Mouse (Mus musculus) heart, embryonic 14.5 days (tissue): ENCODE data around the gene Ddb2. TPM values are rescaled to one million over a fixed set of nuclear protein-coding genes. Genes with fewer than 3 reads are reported as not detected.

ENCODE experiments used
- ATAC-seq: fragments of 200-750 bp; cut with Nextera tagmentation; 2 replicates; pipeline ENCODE4 v1.8.0; 2017; ENCODE audit warnings: low read depth, moderate TSS enrichment; ENCODE audit not compliant: insufficient number of reproducible peaks, insufficient read depth, low FRiP score
- H3K27ac ChIP-seq, 2 experiments: fragments of 200-500 bp in 1 of 2; fragments of 300-500 bp in 1 of 2; sonication (generic) in 1 of 2; replicated peaks in 1 of 2; 2 replicates each; pipeline ENCODE4 v1.5.1; 2012 to 2014; ENCODE audit warnings: low read depth in 2 of 2, low read length in 2 of 2, control low read depth in 1 of 2, mild to moderate bottlenecking in 1 of 2, mixed read lengths in 1 of 2; ENCODE audit not compliant: control insufficient read depth in 1 of 2, insufficient read depth in 1 of 2
- H3K27me3 ChIP-seq: fragments of 300-500 bp; sonication (generic); 2 replicates; pipeline ENCODE4 v1.6.1; 2014; ENCODE audit warnings: mild to moderate bottlenecking, low read length, control low read depth; ENCODE audit not compliant: control insufficient read depth, insufficient read depth
- H3K36me3 ChIP-seq: fragments of 300-500 bp; sonication (generic); 2 replicates; pipeline ENCODE4 v1.6.1; 2014; ENCODE audit warnings: mild to moderate bottlenecking, control low read depth, low read length, mixed read lengths; ENCODE audit not compliant: control insufficient read depth, insufficient read depth
- H3K4me1 ChIP-seq, 2 experiments: fragments of 200-500 bp in 1 of 2; fragments of 300-500 bp in 1 of 2; sonication (generic) in 1 of 2; 2 replicates each; pipeline ENCODE4 v1.6.1; 2012 to 2014; ENCODE audit warnings: low read length in 2 of 2, control low read depth in 1 of 2, mixed read lengths in 1 of 2; ENCODE audit not compliant: control insufficient read depth in 2 of 2, insufficient read depth in 2 of 2
- H3K4me2 ChIP-seq: fragments of 300-500 bp; sonication (generic); 2 replicates; pipeline ENCODE4 v1.6.1; 2014; ENCODE audit warnings: mild to moderate bottlenecking, low read length
- H3K4me3 ChIP-seq, 2 experiments: fragments of 200-500 bp in 1 of 2; fragments of 300-500 bp in 1 of 2; sonication (generic) in 1 of 2; 2 replicates each; pipeline ENCODE4 v1.5.1; 2012 to 2014; ENCODE audit warnings: low read length in 2 of 2, mild to moderate bottlenecking in 2 of 2, control low read depth in 1 of 2, low read depth in 1 of 2, moderate library complexity in 1 of 2; ENCODE audit not compliant: control insufficient read depth in 1 of 2, insufficient read depth in 1 of 2
- H3K9ac ChIP-seq: fragments of 300-500 bp; sonication (generic); 2 replicates; pipeline ENCODE4 v1.6.1; 2014; ENCODE audit warnings: mild to moderate bottlenecking, low read length
- H3K9me3 ChIP-seq: fragments of 300-500 bp; sonication (generic); 2 replicates; pipeline ENCODE4 v1.6.1; 2016; ENCODE audit warnings: low read length, control low read depth; ENCODE audit not compliant: control insufficient read depth
- WGBS: fragments of 180-500 bp; shearing (Covaris S2); extraction: QIAGEN DNeasy Blood & Tissue Kit; methylation state at CpG from one replicate; pipeline ENCODE4 v1.1.7; 2014; 5-methylcytosine and 5-hydroxymethylcytosine counted together
- polyA plus RNA-seq: library from polyadenylated mRNA; unstranded; fragments of >200 nt; fragmentation: Nextera tagmentation; extraction: Ambion mirVana; gene quantifications from 2 replicates; pipeline ENCODE4 v1.2.1, GENCODE M21; 2014

Gene Ddb2
- polyA plus RNA-seq, 1 experiment from 2014 or later = 8.3 TPM

GRCm38 (mm10) chr2:91258054-91258453 lies 21.3 kb upstream of the Ddb2 start:
- H3K27ac ChIP-seq = peak overlapping the region in 1 of 2 experiments; percentile 70; a peak in 2 of 4 replicates
- no peaks in the 10 kb centered on the region for H3K9me3 ChIP-seq
- peak overlapping the region; percentile 75 for H3K4me2 ChIP-seq
- peaks cover 26% of the 10 kb centered on the region for H3K36me3 ChIP-seq
- no peak for ATAC-seq
- H3K4me1 ChIP-seq = peaks cover 25 to 28% of the 10 kb centered on the region in 2 experiments
- peaks cover 10% of the 10 kb centered on the region for H3K27me3 ChIP-seq
- peak overlapping the region in 1 of 2 experiments; percentile 71; a peak in 3 of 4 replicates for H3K4me3 ChIP-seq
- H3K9ac ChIP-seq = peak overlapping the region; percentile 78
- WGBS = 74% methylated on average over 5 of the region's 5 CpGs

GRCm38 (mm10) chr2:91257126-91257980 lies 20.6 kb upstream of the Ddb2 start:
- peak; percentile 22; the same call in 1 of the 2 replicates for ATAC-seq
- Histone ChIP-seq H3K36me3 (peaks cover 19% of the 10 kb centered on the region), H3K4me1 (peaks cover 25 to 35% of the 10 kb centered on the region in 2 experiments), H3K9ac (peak overlapping the region; percentile 78), H3K27me3 (peaks cover 10% of the 10 kb centered on the region), H3K9me3 (no peaks in the 10 kb centered on the region), H3K4me2 (peak overlapping the region; percentile 75), H3K27ac (peak overlapping the region; percentile 42 to 70), H3K4me3 (peak overlapping the region; percentile 65 to 71)
- WGBS = 2% methylated on average over 22 of the region's 22 CpGs

GRCm38 (mm10) chr2:91256256-91257125 lies 19.7 kb upstream of the Ddb2 start:
- peak; percentile 60 for ATAC-seq
- under 1% methylated on average over 51 of the region's 52 CpGs for WGBS
- no peaks in the 10 kb centered on the region for H3K9me3 ChIP-seq
- H3K4me3 ChIP-seq = peak overlapping the region; percentile 65 to 71
- peaks cover 13% of the 10 kb centered on the region for H3K36me3 ChIP-seq
- H3K27ac ChIP-seq = peak overlapping the region; percentile 29 to 70; a peak in 3 of 4 replicates
- H3K4me2 ChIP-seq = peak overlapping the region; percentile 75
- peaks cover 28 to 42% of the 10 kb centered on the region in 2 experiments for H3K4me1 ChIP-seq
- H3K9ac ChIP-seq = peak overlapping the region; percentile 78
- peaks cover 10% of the 10 kb centered on the region for H3K27me3 ChIP-seq

DNA sequence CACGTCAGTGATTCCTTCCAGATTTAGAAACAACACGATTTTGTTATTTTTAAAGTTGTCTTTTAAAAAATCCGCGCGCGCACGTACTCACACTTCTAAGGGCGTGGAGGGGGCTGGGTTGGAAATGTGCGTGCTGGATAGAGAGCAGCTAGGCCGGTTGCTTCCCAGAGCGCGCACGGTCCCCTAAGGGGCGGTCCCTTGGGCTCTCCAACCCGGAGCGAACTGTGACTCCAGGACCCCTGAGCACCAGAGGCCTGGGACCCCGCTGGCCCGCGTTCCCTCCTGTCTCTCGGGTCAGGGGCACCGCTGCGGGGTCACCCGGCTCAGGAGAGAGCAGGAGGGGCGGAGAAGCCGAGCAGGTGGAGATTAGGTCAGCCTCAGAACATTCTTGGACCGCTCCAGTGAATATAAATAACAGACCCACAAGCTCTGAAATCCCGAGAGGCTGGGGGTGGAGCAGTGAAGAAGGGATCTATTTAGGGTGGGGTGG lies 18.9 kb upstream of the Ddb2 start, which contains the start of gene Pacsin3:
Gene Pacsin3, plus strand, starts transcription at position 294 of the 490 bp plus-strand sequence.
- Histone ChIP-seq H3K27me3 (peaks cover 10% of the 10 kb centered on the region), H3K27ac (peak within 1 kb of the TSS; percentile 29 to 70; a peak in 3 of 4 replicates), H3K9me3 (no peaks in the 10 kb centered on the region), H3K4me3 (peak within 1 kb of the TSS; percentile 65 to 71), H3K9ac (peak within 1 kb of the TSS; percentile 78), H3K4me1 (peaks cover 28 to 42% of the 10 kb centered on the region in 2 experiments), H3K36me3 (peaks cover 5% of the 10 kb centered on the region), H3K4me2 (peak within 1 kb of the TSS; percentile 75)
- peak; percentile 13; the same call in 1 of the 2 replicates for ATAC-seq
- 1% methylated on average over 27 of the region's 27 CpGs for WGBS

- H3K9ac ChIP-seq = no peak overlapping the region
- whole genome bisulfite sequencing = 45% methylated on average over 8 of the region's 8 CpGs
- H3K4me1 ChIP-seq = peaks cover 26 to 42% of the 10 kb centered on the region in 2 experiments
- H3K36me3 ChIP-seq = no peaks in the 10 kb centered on the region
- no peaks in the 10 kb centered on the region for H3K9me3 ChIP-seq
- H3K27ac ChIP-seq = no peak overlapping the region
- no peak for ATAC-seq
- no peak overlapping the region for H3K4me3 ChIP-seq
- peak overlapping the region; percentile 75; the same call in 1 of the 2 replicates for H3K4me2 ChIP-seq
- peaks cover 10% of the 10 kb centered on the region for H3K27me3 ChIP-seq
Measured at GRCm38 (mm10) chr2:91254725-91255380, 18.1 kb upstream of the Ddb2 start.

- no peaks in the 10 kb centered on the region for H3K36me3 ChIP-seq
- H3K4me1 ChIP-seq = peaks cover 10 to 23% of the 10 kb centered on the region in 2 experiments
- no peak overlapping the region for H3K4me2 ChIP-seq
- peak overlapping the region; percentile 38 to 53 for H3K27ac ChIP-seq
- H3K9me3 ChIP-seq = no peaks in the 10 kb centered on the region
- H3K27me3 ChIP-seq = peaks cover 10% of the 10 kb centered on the region
- no peak overlapping the region for H3K4me3 ChIP-seq
- 43% methylated on average over 4 of the region's 4 CpGs for WGBS
- no peak for ATAC-seq
- H3K9ac ChIP-seq = peak overlapping the region; percentile 41; the same call in 1 of the 2 replicates
Measured at GRCm38 (mm10) chr2:91252512-91252911, 15.7 kb upstream of the Ddb2 start.
